Mouse (Mus musculus) c-Kit-positive CD71-positive TER-119-negative erythroid progenitor cells, embryonic 14.5 days (primary cell): ENCODE results near the gene Rtl1.
A peak's percentile ranks its signal among the peaks of the same experiment; 100 is the strongest.

ENCODE experiments used
- DNase-seq: peaks from one replicate; pipeline ENCODE4 v3.0.0-alpha.2; 2013; ENCODE audit warnings: low read depth

Gene Rtl1

DNA sequence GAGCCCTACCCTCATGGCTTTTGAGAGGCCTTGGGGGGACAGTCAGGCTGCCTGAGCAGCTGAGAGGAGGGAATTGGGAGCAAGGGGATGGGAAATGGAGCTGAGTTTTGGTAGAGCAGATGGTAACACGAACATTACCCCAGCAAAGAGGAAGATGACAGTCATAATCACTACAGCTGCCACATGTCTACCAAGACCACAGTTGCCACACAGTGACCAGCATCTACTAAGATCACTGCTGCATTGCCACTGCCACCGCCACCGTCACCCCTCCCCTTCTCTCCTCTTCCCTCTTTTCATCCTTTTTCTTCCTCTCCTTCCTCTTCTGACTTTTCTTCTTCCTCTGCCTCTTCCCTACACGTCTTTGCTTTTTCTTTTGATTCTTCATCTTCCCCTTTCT is 27.9 kb downstream of the Rtl1 start:
- DNase-seq: no peak

DNA sequence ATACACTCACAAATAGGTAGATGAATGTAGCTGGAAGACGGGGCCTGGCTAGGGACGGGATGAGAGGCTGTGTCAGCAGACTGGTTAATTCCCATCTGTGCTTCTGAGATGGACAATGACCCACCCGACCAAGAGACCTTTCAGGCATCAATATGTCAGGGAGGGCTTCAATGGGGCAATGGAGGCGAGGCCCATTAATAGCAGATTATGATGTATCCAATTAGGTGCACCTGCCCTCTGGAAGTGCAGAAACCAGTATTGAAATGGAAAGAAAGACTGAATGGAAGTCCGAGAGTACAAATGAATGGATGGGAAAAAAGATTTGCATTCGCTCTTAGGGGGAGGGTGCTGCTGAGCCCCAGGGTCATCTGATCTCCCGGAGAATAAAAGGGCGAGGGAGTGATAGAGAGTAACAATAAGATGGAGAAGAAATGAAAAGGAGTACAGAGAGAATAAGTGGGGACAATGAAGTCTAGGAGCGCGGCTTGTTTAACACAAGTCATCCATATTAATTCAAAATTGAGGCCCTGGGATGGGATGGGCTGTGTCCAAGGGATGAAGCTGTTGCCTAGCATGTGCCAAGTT is 39.9 kb downstream of the Rtl1 start:
- no peak for DNase-seq

DNA sequence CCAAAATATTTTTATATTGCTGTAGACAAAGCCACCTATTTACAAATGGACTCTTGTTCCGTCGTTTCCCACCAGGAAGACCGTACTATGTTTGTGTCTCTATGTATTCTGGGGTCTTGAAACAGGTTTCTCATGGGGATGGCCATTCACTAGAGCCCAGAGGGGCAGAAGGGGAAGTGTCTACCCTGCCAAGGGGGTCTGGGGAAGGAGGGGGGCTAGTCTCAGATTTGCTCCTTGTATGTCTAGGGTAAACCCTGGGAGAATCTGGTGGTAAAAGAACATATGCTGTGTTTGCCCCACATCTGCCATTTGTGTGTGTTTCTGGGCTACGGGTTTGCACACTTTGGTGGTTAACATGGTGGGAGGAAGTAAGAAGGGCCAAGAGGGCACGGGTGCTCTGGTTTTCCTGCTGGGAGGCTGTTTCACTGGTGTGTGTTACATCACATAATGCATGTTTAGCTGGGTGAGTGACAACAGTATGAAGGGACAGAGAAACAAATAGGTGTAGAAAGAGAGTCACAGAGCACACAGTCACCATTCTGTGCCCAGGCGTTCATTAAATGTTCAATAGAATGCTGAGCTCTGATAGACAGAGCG is 41.1 kb downstream of the Rtl1 start:
- no peak for DNase-seq

GRCm38 (mm10) chr12:109558226-109558824 is 41.8 kb downstream of the Rtl1 start:
- no peak for DNase-seq

GRCm38 (mm10) chr12:109555837-109556409 is 44.2 kb downstream of the Rtl1 start:
- no peak for DNase-seq

GRCm38 (mm10) chr12:109553568-109553967 is 46.6 kb downstream of the Rtl1 start:
- no peak for DNase-seq

DNA sequence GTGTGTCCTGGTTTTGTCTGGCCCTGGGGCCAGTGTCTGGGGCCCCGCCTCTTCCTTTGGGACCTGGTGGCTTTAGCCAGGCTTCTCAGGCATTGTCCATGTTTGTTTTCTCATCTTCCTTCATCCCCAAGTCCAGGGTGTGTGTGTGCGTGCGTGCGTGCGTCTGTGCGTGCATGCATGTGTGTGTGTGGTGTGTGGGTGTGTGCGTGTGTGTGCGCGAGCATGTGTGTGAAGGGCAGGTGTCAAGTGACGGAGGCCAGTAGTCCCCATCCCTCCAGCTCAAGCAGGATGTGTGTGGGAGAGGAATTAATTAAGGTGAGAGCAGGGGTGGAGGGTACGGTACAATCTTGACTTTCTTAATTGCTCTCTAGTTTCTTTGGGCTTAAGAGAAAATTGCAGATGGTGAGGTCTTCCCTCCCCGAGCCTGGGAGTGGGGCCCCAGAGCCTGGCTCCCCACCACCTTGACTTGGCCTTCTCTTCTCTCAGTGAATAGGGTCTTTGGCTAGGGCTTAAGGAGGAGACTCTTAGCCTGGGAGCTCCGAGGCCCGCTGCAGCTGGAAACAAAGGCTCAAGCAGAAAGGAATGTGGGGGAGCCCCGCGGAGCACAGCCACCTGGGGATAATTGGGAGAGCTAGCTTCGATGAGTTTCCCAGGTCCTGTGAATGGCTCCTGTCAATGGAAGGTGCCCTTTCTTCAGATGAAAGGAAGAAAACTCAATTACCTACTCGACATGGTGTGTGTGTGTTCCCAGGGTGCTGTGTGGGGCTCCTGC is 47.2 kb downstream of the Rtl1 start:
- DNase-seq: no peak

DNA sequence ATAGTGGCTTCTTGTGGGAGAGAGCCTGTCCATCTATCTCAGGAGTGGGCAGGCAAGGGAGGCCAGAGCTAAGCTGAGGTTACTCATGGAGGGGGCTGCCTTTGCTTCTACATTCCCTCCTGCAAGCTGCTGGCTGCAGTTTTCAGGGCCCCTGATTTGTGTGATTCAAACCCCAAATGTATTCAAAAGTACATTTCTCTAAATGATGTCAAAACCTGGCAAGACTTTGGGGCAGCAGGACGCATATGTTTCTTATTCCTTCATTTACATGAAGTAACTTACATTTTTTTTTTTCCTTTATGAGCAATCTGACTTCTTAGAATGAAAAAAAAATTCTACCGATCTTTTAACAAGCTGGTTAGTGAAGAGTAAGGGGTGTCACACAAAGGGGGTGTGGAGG is 48.4 kb downstream of the Rtl1 start:
- DNase-seq: no peak

- no peak for DNase-seq
Observed at GRCm38 (mm10) chr12:109547085-109547484, 53.0 kb downstream of the Rtl1 start.

- no peak for DNase-seq
Observed at GRCm38 (mm10) chr12:109545875-109546732, 54.0 kb downstream of the Rtl1 start.

- DNase-seq: no peak
Observed at GRCm38 (mm10) chr12:109543281-109543923, 56.7 kb downstream of the Rtl1 start.

- DNase-seq: peak; percentile 69
Observed at GRCm38 (mm10) chr12:109542635-109543249, 57.4 kb downstream of the Rtl1 start.

DNA sequence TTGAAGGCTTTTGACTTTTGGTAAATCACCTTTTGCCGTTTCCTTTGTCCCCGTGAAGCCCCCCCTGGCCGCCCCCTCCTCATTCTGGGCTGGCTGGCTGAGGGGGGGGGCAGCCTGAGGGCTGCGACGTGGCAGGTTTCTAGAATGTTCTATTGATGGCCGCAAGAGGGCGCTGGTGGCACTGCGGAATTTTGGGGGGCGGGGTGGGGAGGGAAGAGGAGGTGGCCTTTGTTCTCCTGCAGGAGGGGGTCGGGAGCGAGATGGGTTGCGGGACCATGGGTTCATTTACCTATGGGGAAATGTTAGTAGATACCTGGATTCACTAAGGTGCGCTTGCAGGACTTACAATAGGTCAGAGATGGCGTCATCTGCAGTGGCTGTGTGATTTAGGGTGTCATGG is 58.1 kb downstream of the Rtl1 start:
- DNase-seq: no peak

DNA sequence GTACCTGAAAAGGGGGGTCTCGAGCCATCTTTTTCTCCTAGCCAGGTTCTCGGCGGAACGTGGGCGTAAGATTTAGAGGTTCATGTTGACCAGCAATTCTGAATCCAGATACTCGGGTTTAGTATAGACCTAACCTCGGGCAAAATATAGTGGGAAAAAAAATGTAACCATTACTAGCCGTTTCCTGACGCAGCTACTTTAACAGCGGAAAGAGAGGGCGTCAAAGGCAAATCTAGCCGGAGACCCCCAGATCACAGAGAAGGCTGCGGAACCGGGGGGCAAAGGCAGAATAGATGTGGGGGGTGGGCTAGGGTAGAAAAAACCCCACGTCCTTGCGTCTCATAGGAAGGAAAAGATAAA is 58.6 kb downstream of the Rtl1 start:
- DNase-seq: no peak

DNA sequence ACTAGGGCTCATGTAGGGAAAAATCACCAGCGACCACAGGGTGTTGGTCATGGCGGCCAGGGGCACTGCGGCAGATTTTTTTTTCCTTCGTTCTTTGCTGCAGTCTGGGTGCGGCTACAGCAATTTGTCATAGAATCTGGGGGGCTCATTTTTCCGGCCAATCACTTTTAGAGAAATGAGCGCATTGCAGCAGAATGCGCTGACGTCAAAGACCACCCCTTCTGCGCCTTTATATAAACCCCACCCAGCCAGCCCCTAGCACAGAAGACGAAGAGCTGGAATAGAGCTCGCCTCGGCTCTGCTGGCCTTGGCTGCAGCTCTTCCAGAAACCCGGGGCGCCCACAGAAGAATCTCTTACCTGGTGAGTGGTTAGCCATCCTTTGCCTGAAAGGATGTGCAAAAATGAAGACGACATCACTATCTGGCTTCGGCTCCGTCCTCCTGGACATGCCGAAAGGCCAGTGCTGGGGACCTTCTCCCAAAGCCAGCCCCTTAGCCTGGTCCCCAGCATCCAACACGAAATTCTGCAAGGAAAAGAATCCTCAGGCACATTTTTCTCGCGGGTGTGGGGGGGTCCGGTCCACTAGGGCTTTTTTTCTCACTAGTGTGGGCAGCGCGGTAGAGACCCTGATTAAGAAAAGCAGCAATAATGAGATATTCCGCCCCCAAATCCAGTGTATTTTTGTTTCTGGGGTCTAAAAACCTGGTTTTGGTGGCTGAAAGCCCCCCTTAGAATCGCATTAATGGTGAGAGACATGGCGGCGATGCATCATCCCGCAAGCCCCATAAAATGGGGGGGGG is 59.2 kb downstream of the Rtl1 start:
- no peak for DNase-seq

DNA sequence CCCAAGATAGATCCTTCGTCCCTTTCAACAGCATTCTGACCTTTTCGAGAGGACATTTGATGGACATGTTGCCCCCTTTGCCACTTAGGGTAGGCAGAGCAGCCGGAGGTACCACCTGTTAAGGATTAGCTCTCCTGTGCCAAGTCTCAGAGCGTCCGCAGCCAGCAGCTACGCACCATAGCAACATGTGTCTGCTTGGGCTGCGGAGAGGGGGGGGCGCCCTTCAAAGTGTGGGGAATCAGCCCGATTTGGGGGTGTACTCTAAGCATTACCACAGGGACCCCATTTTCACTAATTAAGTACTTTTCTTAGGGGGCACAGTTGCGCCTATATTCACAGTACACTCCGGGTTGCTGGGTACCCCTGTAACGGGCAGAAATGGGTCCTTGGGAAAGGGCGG is 60.2 kb downstream of the Rtl1 start:
- no peak for DNase-seq
